Mouse (Mus musculus) kidney, adult 8-10 months (tissue): ENCODE measurements around the gene Gm48551.
A peak's percentile ranks its signal among the peaks of the same experiment; 100 is the strongest.

Experiments
- DNase-seq, 2 experiments: peaks; one replicate each; pipeline ENCODE4 v3.0.0; 2022

The Gm48551 gene

GRCm38 (mm10) chr10:81358209-81358608, 26.1 kb upstream of the Gm48551 start:
- DNase-seq, result no peak

GRCm38 (mm10) chr10:81358841-81359240, 25.4 kb upstream of the Gm48551 start:
- peak; percentile 49 to 70 for DNase-seq

GRCm38 (mm10) chr10:81360721-81361120, 23.5 kb upstream of the Gm48551 start:
- no peak for DNase-seq

GRCm38 (mm10) chr10:81362336-81362949, 21.8 kb upstream of the Gm48551 start:
- no peak for DNase-seq

GRCm38 (mm10) chr10:81363436-81364346, 20.6 kb upstream of the Gm48551 start:
- no peak for DNase-seq

GRCm38 (mm10) chr10:81364666-81365065, 19.6 kb upstream of the Gm48551 start:
- no peak for DNase-seq

GRCm38 (mm10) chr10:81365073-81365472, 19.2 kb upstream of the Gm48551 start:
- DNase-seq, result no peak

GRCm38 (mm10) chr10:81365672-81366476, 18.4 kb upstream of the Gm48551 start, which contains the start of gene 4930404N11Rik:
Gene 4930404N11Rik, minus strand, starts transcription at chr10:81365816.
- DNase-seq, result no peak

- no peak for DNase-seq
Measured at GRCm38 (mm10) chr10:81366477-81367206, 17.6 kb upstream of the Gm48551 start.

GRCm38 (mm10) chr10:81367207-81367495, 17.1 kb upstream of the Gm48551 start:
- DNase-seq, result no peak

- DNase-seq, result no peak
Measured at GRCm38 (mm10) chr10:81375322-81375721, 8.9 kb upstream of the Gm48551 start.

- no peak for DNase-seq
Measured at GRCm38 (mm10) chr10:81376561-81377361, 7.5 kb upstream of the Gm48551 start.

GRCm38 (mm10) chr10:81377362-81377664, 7.0 kb upstream of the Gm48551 start:
- no peak for DNase-seq

- no peak for DNase-seq
Measured at GRCm38 (mm10) chr10:81377793-81378552, 6.3 kb upstream of the Gm48551 start, which contains the start of gene Fzr1. Gene Fzr1, minus strand, starts transcription at chr10:81378516.

- DNase-seq, result peak; percentile 100
Measured at GRCm38 (mm10) chr10:81378553-81379182, 5.6 kb upstream of the Gm48551 start.

GRCm38 (mm10) chr10:81379183-81379553, 5.1 kb upstream of the Gm48551 start:
- no peak for DNase-seq

- DNase-seq, result no peak
Measured at GRCm38 (mm10) chr10:81379809-81380378, 4.4 kb upstream of the Gm48551 start.

GRCm38 (mm10) chr10:81382039-81382438, 2.2 kb upstream of the Gm48551 start:
- no peak for DNase-seq

GRCm38 (mm10) chr10:81384605-81384982, 328 bp downstream of the Gm48551 start:
- DNase-seq, result no peak

- no peak for DNase-seq
Measured at GRCm38 (mm10) chr10:81385603-81386306, 1.5 kb downstream of the Gm48551 start.
